Mouse (Mus musculus): ENCODE results near the gene Ipcef1. TPM values are rescaled to one million over a fixed set of nuclear protein-coding genes. Genes with fewer than 3 reads are reported as not detected.
"Not testable (repeated sequence)": the region's sequence is repeated elsewhere in the genome, so short reads cannot be mapped to it uniquely, and the experiment has no call there.

Gene Ipcef1
- polyA plus RNA-seq, 1 experiment = 2.7 TPM

DNA sequence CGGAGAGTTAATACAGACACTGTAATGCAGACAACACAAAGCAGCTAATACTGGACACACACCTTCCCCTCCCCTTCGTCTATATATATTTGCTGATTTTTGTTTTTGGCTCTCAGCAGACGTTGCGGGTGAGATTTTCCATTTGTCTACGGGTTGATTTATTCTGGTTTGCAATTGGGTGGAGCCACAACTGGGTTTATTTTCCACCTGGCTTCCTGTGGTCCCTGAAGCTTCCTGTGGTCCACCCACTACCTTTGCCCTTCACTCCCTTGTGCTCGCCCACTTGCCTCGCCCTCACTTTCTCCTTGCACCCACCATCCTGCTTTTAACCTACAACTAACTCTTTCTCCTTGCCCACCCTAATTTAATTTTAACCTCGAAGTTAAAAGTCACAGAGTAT lies 41.7 kb downstream of the Ipcef1 start:
- no peaks in the 10 kb centered on the region for H3K27me3 ChIP-seq (replicated peaks; ENCODE audit: control insufficient read depth, insufficient read depth, low read length)
- H3K36me3 ChIP-seq (ENCODE audit: control insufficient read depth, insufficient read depth, low read length) = no peaks in the 10 kb centered on the region
- WGBS = 67% methylated on average over 8 of the region's 8 CpGs
- no peak overlapping the region for H3K27ac ChIP-seq (ENCODE audit: insufficient read depth, low read depth, low read length)
- DNase-seq = no peak
- peaks cover 2% of the 10 kb centered on the region; the same call in 1 of the 2 replicates for H3K4me1 ChIP-seq (ENCODE audit: control insufficient read depth, insufficient read depth, low read length)
- no peak overlapping the region for H3K4me3 ChIP-seq (ENCODE audit: insufficient read depth, low read depth, low read length)
- TF ChIP-seq CTCF (conservative IDR thresholded peaks at IDR 0.05; ENCODE audit: insufficient read depth, insufficient read length, low read depth, low read length) (no peak), POLR2A (IDR thresholded peaks at IDR 0.05; ENCODE audit: low read depth, low read length) (no peak)

DNA sequence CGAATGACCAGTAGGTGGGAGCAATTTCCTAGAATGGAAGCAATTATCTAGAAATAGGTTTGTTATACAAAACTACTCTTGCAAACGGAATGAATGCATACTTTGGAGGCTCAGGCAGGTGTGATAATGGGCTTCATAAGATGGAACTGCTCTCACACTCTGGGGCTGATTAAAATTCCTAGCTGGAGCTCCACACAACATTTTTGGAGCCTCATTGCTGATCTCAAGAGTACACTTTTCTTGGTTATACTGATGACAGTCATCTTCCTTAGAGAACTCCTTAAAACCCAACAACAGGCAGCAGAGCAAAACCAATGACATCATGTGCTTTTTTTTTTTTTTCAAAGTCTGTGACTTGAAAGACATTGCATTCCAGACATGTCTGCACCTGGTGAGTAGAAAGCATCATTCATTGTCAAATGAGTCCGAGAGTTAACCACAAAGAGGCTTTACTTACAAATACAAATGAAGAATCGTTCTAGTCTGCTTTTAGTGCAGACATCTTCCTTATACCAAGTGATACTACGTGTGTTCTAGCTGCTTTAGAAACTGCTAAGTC lies 47.2 kb downstream of the Ipcef1 start:
- Histone ChIP-seq H3K36me3 (ENCODE audit: control insufficient read depth, insufficient read depth, low read length) (no peaks in the 10 kb centered on the region), H3K27me3 (replicated peaks; ENCODE audit: control insufficient read depth, insufficient read depth, low read length) (no peaks in the 10 kb centered on the region), H3K4me3 (ENCODE audit: insufficient read depth, low read depth, low read length) (no peak overlapping the region), H3K27ac (ENCODE audit: insufficient read depth, low read depth, low read length) (no peak overlapping the region), H3K4me1 (ENCODE audit: control insufficient read depth, insufficient read depth, low read length) (no peaks in the 10 kb centered on the region)
- peak; percentile 4 for DNase-seq
- TF ChIP-seq POLR2A (IDR thresholded peaks at IDR 0.05; ENCODE audit: low read depth, low read length) = no peak
- TF ChIP-seq CTCF (conservative IDR thresholded peaks at IDR 0.05; ENCODE audit: insufficient read depth, insufficient read length, low read depth, low read length) = no peak
- WGBS = 56% methylated on average over 5 of the region's 5 CpGs

- H3K27me3 ChIP-seq (replicated peaks; ENCODE audit: control insufficient read depth, insufficient read depth, low read length) = not testable (repeated sequence)
Measured at GRCm38 (mm10) chr10:7003898-7004297, 48.4 kb downstream of the Ipcef1 start.

DNA sequence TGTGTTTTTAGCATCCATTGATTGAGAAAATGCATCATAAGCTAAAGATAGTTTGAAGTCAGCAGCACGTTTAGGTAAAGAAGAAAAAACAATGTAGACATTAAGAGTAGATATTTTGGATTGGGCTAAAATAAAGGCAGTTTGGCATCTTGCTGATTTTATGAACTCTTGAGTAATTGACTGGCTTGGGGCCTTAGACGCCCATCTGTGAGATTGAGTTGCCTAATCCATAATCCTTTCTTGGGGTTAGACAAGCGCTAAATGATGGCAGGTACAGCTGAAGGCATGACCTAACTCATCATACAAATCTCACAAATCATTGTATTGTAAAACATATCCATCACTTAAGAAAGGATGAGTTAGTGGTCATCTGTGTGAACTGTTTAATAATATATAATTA lies 52.9 kb downstream of the Ipcef1 start:
- TF ChIP-seq CTCF (conservative IDR thresholded peaks at IDR 0.05; ENCODE audit: insufficient read depth, insufficient read length, low read depth, low read length) (no peak), POLR2A (IDR thresholded peaks at IDR 0.05; ENCODE audit: low read depth, low read length) (no peak)
- Histone ChIP-seq H3K27me3 (replicated peaks; ENCODE audit: control insufficient read depth, insufficient read depth, low read length) (no peaks in the 10 kb centered on the region), H3K36me3 (ENCODE audit: control insufficient read depth, insufficient read depth, low read length) (no peaks in the 10 kb centered on the region), H3K27ac (ENCODE audit: insufficient read depth, low read depth, low read length) (no peak overlapping the region), H3K4me1 (ENCODE audit: control insufficient read depth, insufficient read depth, low read length) (no peaks in the 10 kb centered on the region), H3K4me3 (ENCODE audit: insufficient read depth, low read depth, low read length) (no peak overlapping the region)
- DNase-seq = no peak
- 87% methylated on average over 3 of the region's 3 CpGs for WGBS

More at GRCm38 (mm10) chr10:7003898-7004297, 48.4 kb downstream of the Ipcef1 start:
- not testable (repeated sequence) for H3K36me3 ChIP-seq (ENCODE audit: control insufficient read depth, insufficient read depth, low read length); H3K27ac ChIP-seq (ENCODE audit: insufficient read depth, low read depth, low read length); H3K4me3 ChIP-seq (ENCODE audit: insufficient read depth, low read depth, low read length); H3K4me1 ChIP-seq (ENCODE audit: control insufficient read depth, insufficient read depth, low read length); DNase-seq

- Histone ChIP-seq H3K27me3 (replicated peaks; ENCODE audit: control insufficient read depth, insufficient read depth, low read length) (no peaks in the 10 kb centered on the region), H3K27ac (ENCODE audit: insufficient read depth, low read depth, low read length) (no peak overlapping the region), H3K36me3 (ENCODE audit: control insufficient read depth, insufficient read depth, low read length) (no peaks in the 10 kb centered on the region), H3K4me1 (ENCODE audit: control insufficient read depth, insufficient read depth, low read length) (no peaks in the 10 kb centered on the region), H3K4me3 (ENCODE audit: insufficient read depth, low read depth, low read length) (no peak overlapping the region)
- no peak for DNase-seq
- TF ChIP-seq POLR2A (IDR thresholded peaks at IDR 0.05; ENCODE audit: low read depth, low read length) (no peak), CTCF (conservative IDR thresholded peaks at IDR 0.05; ENCODE audit: insufficient read depth, insufficient read length, low read depth, low read length) (no peak)
- 88% methylated on average over 4 of the region's 4 CpGs for WGBS
Measured at GRCm38 (mm10) chr10:6998576-6999250, 53.6 kb downstream of the Ipcef1 start.

DNA sequence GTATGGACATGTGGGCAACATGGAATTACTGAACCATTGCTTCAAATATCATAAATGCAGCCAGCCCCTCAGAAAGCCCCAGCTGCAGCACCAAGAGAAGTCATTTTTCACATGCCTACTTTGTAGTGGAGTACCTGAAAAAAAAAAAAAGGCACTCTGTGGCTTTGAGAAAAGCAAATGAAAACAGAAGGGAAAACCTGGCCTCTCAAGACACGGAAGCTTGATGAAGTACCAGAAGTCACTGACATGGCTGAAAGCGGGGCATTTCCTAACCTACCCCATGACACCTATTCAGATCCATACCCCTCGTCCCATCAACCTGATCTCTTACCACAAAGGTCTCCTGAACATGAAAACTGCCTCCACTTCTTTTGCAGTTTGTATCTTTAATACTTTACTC lies 55.4 kb downstream of the Ipcef1 start:
- 69% methylated on average over 3 of the region's 3 CpGs for WGBS
- Histone ChIP-seq H3K4me3 (ENCODE audit: insufficient read depth, low read depth, low read length) (no peak overlapping the region), H3K27me3 (replicated peaks; ENCODE audit: control insufficient read depth, insufficient read depth, low read length) (no peaks in the 10 kb centered on the region), H3K27ac (ENCODE audit: insufficient read depth, low read depth, low read length) (no peak overlapping the region), H3K36me3 (ENCODE audit: control insufficient read depth, insufficient read depth, low read length) (no peaks in the 10 kb centered on the region), H3K4me1 (ENCODE audit: control insufficient read depth, insufficient read depth, low read length) (no peaks in the 10 kb centered on the region)
- TF ChIP-seq POLR2A (IDR thresholded peaks at IDR 0.05; ENCODE audit: low read depth, low read length) (no peak), CTCF (conservative IDR thresholded peaks at IDR 0.05; ENCODE audit: insufficient read depth, insufficient read length, low read depth, low read length) (no peak)
- DNase-seq = no peak

- H3K36me3 ChIP-seq (ENCODE audit: control insufficient read depth, insufficient read depth, low read length) = no peaks in the 10 kb centered on the region
- 73% methylated on average over 1 of the region's 1 CpGs for WGBS
- TF ChIP-seq CTCF (conservative IDR thresholded peaks at IDR 0.05; ENCODE audit: insufficient read depth, insufficient read length, low read depth, low read length) (no peak), POLR2A (IDR thresholded peaks at IDR 0.05; ENCODE audit: low read depth, low read length) (no peak)
- no peak overlapping the region for H3K27ac ChIP-seq (ENCODE audit: insufficient read depth, low read depth, low read length)
- DNase-seq = no peak
- no peaks in the 10 kb centered on the region for H3K4me1 ChIP-seq (ENCODE audit: control insufficient read depth, insufficient read depth, low read length)
- H3K27me3 ChIP-seq (replicated peaks; ENCODE audit: control insufficient read depth, insufficient read depth, low read length) = no peaks in the 10 kb centered on the region
- no peak overlapping the region for H3K4me3 ChIP-seq (ENCODE audit: insufficient read depth, low read depth, low read length)
Measured at GRCm38 (mm10) chr10:6988555-6988954, 63.7 kb downstream of the Ipcef1 start.
